Mouse (Mus musculus) lung, postnatal 36 days (tissue): ENCODE measurements at regions not wholly inside any gene's neighbourhood (a gene's known extent, or its start where the extent isn't known, plus 50 kb on each side); places are given as distances from the start of the nearest gene placed in this dataset.
"Not testable (repeated sequence)": the region's sequence is repeated elsewhere in the genome, so short reads cannot be mapped to it uniquely, and the experiment has no call there.

Experiments
- DNase-seq: peaks from one replicate; pipeline ENCODE4 v3.0.0; 2022; ENCODE audit warnings: mixed read lengths

DNA sequence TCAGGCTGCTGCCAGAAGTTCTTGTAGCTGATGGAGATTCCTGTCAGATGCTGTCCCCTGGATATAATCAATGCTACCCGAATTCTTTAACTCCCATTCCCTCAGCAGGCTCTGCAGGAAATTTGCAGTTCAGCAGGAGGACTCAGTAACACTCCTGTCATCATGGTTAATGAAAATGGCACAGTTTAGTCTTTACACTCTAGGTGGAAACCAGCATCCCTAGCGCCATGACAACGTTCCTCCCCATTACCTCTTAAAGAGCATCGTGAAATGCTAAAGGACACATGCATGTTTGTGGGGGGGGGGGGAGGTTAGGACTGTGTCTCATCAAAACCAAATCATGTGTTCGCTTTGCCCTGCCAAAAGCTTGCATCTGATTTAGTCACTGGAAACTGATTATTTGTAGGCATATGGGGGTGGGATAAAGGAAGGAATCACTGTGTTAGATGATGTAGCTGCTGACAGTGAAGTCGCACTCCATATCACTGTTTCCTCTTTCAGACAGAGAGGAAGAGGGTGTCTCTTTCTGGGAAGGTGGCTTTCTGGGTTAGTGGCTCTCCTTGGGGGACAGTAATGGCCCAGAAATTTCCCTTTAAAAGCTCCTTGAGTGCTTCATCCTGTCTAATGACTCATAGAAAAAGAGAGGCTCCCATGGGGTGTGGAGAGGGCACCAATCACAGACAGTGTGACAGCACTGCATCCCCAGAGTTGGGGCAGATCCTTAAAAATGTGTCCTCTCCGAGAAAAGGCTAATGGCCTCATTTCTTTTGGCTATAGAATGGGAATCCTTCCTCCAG, 351.5 kb downstream of the Plekhb2 start:
- no peak for DNase-seq

DNA sequence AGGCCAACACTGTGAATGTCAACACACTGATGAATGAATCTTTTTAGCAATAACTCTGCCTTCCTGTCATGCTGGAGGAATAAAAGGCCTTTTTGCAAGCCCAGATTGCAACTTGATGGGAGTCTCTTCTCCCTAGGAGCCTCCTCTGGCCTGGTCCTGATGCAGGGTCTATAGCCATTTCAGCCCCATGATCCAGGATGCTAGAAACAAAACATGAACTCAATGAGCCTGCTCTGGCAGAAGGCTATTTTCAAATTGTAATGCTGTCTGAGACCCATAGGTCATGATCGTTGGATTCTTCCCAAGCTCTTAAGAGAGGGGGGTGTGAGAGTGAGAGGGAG, 352.1 kb downstream of the Plekhb2 start:
- no peak for DNase-seq

DNA sequence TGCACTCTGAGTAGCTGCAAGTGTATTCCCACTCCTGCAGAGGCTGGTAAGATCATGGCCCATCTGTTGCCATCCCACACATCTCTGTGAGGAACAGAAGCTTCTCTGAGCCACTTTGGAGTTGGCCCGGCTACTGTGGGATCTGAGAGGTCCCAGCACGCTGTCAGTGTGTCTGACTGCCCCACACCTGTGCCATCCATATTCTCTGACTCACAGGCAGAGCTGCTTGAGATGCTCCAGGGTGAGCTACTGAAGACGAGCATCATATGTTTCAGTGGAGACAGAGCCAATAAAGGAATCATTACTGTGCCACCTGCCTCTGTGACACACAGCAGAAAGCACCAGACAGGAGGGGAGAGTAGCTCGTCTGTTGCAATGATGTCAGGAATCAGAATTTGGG, 352.8 kb downstream of the Plekhb2 start:
- no peak for DNase-seq

DNA sequence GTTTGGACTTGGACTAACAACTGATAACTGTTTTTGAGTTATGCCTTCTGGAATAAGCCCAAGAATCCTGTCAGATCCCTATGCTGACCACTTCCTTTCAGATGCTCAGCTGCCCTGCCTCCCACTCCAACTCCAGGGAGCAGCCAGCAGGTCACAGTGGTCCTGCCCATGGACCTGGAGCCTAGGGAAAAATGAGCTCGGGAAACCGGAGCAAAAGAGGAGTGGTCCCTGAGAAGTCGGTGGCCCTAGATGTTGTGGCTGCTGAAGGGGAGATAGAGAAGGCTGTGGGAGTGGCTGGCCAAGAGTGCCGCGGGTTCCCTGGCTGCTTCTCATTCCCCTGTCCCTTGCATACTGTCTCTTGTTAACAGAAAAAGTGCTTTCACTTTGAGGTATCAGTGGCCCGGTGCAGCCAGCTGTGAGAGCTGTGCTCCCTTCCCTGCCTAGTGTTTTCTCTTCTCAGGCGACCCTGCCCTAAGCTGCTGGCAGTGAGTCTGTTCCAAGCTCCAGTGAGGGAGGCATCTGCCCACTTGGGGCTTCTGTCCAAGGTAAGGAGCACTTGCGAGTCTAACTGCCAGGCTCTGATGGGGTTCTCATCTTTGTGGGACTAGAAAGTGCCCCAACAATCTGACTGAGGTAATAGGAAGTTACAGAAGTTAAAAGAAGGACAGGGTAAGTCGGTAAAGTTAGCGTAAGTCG, 357.2 kb downstream of the Plekhb2 start:
- no peak for DNase-seq

DNA sequence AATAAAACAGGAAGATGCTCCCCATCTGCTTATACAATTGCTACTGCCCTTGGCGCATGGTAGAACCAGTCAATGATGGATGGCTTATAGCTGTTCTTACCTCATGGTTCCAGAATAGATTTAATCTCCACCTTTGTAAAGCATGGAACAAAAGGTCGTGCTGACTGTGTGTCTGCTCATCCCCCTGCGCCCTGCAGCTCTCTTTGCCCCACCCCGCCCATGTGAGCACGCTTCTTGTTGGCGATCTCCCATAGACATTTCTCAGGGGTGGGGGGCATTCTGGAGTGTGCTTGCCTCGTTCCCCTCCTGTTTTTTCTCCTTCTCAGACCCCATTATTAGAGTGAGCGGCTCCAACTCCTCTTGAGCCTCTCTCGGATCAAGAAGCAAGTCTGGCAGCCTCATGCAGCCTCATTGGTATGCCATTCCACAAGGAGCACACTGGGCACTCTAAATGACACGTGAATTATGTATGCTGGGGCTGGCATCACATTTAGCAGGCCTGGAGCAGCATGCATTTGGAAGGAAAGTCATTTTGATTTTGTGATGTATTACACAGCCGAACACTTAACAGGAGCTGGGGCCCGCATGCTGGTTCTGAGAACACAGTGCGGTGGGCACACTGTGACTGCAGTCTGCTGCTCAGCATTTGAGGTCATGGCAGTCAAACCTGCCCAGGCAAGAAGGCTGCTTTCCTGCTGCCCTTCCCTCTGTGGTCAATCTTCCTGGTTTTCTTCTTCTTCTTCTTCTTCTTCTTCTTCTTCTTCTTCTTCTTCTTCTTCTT, 362.5 kb downstream of the Plekhb2 start:
- no peak for DNase-seq

DNA sequence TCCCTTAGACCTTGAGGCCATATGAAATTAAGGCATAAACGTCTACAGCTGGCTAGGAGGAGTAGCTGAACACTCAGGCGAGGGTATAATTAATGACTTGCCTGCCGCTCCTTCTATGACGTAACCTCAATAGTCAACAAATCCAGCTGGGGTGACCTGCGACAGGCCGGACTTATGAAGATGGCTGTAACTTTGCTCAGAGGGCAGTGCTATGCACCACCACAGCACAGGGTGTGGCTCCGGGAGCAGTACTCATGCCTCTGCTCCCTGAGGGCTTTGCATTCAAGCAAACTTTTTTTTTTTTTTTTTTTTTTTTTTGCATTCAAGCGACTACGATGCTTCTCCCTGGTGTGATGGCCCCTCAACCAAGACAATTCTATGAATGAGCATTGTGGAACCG, 364.1 kb downstream of the Plekhb2 start:
- DNase-seq: no peak

DNA sequence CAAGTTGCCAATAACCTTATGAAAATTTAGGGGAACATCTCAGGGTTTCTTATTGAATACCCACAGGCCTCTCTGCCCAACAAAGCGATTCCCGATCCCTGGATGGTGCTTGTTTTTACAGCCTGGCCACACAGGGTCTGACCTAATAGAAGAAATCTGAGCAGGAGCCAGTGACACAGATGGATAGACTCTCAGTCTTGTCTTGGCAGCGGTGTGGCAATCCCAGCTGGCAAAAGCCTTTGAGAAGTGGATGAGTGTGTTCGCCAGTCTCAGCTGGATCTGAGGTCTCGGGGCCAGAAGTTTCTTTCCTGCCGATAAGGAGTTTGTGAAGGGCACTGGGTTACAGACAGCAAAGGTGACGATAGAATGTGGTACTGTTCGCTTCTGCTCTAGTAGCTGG, 366.6 kb downstream of the Plekhb2 start:
- DNase-seq: peak; percentile 9

DNA sequence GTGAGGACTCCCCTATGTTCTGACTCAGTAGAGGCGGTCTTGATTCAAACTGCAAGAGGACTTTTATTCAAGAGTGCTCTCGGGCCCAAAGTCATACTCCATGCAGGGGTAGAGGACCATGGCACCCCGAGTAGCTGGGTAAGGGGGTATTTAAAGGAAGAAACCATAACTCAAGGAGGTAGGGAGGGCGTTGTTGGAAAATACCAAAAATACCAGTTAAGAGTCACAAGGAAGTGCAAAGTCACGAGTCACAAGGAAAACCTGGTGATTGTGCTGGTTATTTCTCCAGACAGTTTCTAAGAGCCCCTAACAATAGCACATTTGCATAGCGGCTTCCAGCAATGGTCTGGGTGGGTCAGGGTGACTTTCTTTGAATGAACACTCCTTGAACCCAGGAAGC, 370.4 kb downstream of the Plekhb2 start:
- DNase-seq: not testable (repeated sequence)

DNA sequence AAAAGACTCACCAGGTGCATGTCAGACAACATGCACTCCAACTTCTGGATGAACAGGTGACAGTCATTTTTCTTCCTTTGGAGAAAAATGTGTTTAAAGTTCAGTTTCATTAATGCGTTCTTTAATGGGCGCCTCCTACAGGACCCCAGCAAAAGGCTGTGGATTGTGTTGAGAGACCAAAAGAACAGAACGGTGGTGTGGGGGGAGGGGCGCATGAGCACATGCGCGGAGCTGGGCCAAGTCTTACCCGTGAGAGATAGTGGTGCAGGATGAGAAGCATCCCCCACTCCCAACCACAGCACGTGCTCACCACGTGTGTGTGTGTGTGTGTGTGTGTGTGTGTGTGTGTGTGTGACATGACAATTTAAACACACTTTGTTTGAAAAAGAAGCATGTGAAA, 371.0 kb downstream of the Plekhb2 start:
- DNase-seq: no peak

DNA sequence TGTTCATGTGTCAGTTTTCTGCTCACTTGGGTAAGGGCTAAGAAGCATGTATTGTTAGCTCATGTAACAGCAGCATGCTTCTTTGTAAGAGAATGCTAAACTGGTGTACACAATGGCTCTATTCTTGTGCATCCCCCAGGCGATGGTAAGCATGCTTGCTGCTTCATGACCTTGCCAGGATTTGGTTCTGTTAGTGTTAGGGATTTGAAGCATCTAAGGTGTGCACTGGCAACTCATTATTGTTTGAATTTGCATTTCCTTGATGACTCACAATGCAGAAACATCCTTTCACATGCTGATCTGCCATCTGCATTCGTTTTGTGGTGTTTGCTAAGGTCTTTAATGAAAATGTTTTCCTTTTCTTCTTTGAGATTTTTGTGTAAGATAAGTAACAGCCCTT, 382.8 kb downstream of the Plekhb2 start:
- no peak for DNase-seq

DNA sequence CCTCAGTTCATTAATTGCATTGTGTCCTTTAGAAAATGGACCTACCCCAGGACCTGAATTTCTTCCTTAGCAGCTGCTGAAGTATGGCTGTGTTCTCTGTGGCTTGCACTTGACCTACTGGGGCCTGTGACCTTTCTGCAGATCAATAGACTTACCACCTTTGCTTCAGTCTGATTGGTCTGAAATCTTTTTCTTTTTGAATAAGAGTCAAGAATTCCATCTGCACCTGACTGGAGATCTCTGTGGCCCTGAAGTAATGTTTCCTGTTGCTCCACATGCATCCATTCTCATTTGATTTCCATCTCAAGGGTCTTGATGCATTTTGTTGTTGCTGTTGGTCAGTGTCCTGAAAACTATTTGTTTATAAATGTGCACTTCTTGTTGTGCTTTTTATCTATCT, 388.4 kb downstream of the Plekhb2 start:
- no peak for DNase-seq

DNA sequence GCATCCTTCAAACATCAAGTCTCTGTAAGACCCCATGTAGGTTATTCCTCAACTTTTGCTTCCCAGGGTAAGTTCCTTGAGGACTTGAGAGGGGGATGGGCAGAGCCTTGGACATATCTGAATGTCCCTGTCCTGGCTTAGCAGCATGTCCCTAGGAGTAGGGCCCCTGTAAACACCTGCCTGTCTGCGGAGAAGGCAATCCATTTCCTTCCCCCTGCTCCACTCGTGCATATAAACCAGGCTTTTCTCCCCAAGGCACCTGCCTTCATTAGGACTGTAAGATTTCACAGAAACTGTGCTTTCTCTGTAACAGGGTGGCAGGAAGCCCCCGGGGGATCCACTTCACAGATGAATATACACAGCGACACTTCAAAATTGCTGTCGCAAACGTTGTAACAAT, 393.1 kb downstream of the Plekhb2 start:
- no peak for DNase-seq

DNA sequence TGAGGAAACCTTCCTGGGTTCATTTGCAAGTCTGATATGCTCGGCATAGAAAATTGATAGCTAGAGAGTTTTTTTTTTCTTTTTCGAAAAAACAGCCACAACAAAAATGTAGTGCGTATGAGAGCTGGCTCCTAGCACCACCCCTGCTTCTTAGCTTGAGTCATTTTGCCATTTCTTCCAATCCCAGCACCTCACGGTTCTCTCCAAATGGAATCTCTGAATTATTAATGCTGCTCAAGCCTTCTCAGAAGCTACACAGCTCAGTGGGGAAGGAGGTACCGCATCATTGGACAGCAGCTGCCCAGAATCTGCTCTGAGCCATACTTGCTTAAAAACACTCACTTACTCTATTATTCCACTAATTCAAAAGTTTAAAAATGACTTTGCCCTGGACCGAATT, 393.6 kb downstream of the Plekhb2 start:
- no peak for DNase-seq

DNA sequence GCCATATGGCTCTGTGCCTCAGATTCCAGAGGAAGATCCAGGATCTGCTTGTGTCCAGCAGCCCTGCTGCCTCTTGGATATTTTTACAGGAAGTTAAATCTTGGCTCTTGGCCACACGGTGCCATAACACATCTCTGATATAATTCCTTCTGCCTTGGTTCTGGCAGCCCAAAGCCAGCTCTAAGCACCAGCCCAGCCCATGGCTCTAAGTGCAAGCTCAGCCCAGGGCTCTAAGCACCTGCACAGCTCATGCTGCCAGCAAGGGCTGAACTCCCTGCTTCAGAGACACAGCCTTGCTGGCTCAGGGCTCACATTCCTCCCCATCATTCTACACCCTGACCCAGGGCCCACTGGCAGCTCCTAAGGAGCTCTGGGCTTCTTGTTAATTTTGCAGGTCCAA, 415.3 kb downstream of the Plekhb2 start:
- DNase-seq: no peak

DNA sequence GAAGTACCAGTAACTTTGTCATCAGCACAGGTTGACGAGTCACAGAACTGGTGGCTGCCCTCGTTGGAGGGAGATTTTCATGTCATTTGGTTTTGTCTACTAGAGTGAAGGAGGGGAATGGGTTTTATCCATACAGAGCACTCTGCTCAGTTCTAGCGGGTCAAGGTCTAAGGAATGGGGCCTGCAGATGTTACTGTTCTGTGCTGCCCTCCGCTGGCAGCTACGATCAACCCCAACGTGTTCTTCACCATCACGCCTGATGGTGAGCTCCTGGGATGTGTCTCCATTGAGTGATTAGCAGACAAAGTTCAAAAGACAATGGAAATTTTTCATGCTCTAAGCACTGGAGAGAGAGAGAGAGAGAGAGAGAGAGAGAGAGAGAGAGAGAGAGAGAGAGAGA, 416.9 kb downstream of the Plekhb2 start:
- DNase-seq: no peak

DNA sequence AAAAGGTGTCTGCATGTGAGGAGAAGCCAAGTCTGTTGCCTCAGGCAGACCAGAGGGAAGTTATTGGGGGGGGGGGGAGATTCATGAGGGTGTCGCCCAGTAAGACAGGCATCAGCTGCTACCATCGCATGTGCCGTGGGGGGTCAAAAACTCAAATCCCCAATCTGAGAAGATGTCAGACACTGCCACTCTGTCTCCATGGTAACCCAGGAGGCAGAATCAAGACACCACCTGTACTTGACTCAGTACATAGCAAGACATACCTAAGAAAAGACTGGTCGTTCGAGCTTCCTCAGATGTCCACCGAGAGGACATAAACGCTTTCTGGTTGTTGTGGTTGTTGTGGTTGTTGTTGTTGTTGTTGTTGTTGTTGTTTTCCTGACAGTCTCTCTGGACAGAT, 418.1 kb downstream of the Plekhb2 start:
- DNase-seq: no peak

DNA sequence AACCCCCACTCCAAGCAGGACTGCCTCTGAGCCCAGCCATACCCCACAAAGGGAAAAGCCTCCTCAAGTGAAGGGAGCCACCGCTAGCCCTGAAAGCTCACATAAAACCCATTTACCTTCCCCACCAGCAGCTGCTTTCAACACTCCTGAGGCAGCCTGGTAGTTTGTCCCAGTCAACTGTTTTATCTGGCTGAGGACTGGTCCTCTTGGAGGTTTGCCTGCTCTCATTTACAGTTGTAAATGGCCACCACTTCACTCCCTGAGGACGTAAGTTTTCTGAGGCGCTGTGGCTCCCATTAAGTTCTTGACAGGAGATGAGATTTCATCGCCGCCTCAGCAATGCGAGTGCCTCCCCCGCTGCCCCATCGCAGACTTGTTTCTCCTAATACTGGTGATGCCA, 425.2 kb downstream of the Plekhb2 start:
- no peak for DNase-seq
